Mouse (Mus musculus) c-Kit-negative CD71-positive TER-119-positive erythroid progenitor cells, embryonic 14.5 days (primary cell): Measurements from ENCODE around the gene Ltbp3.

Experiments
- DNase-seq: peaks from one replicate; pipeline ENCODE4 v3.0.0-alpha.2; 2013; ENCODE audit warnings: low read depth, low spot score

The Ltbp3 gene

DNA sequence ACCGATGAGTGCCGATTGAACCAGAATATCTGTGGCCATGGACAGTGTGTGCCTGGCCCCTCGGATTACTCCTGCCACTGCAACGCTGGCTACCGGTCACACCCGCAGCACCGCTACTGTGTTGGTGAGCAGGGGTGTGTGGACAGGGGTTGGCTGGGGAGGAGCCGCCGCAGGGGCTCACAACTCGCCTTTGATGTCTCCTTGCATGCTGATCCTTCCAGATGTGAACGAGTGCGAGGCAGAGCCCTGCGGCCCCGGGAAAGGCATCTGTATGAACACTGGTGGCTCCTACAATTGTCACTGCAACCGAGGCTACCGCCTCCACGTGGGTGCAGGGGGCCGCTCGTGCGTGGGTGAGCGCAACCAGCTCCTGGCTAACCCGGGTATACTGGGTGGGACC lies 10.2 kb downstream of the Ltbp3 start:
- no peak for DNase-seq

DNA sequence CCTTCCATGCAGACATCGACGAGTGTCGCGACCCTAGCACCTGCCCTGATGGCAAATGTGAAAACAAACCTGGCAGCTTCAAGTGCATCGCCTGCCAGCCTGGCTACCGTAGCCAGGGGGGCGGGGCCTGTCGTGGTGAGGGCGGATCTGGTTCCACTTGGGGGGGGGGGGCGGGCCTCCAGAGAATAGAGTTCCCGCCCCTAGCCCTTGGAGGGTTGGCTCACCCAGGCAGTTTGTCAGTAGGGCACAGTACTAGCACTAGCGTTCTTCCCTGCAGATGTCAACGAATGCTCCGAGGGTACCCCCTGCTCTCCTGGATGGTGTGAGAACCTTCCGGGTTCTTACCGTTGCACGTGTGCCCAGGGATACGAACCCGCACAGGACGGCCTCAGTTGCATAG lies 11.0 kb downstream of the Ltbp3 start:
- DNase-seq: no peak

DNA sequence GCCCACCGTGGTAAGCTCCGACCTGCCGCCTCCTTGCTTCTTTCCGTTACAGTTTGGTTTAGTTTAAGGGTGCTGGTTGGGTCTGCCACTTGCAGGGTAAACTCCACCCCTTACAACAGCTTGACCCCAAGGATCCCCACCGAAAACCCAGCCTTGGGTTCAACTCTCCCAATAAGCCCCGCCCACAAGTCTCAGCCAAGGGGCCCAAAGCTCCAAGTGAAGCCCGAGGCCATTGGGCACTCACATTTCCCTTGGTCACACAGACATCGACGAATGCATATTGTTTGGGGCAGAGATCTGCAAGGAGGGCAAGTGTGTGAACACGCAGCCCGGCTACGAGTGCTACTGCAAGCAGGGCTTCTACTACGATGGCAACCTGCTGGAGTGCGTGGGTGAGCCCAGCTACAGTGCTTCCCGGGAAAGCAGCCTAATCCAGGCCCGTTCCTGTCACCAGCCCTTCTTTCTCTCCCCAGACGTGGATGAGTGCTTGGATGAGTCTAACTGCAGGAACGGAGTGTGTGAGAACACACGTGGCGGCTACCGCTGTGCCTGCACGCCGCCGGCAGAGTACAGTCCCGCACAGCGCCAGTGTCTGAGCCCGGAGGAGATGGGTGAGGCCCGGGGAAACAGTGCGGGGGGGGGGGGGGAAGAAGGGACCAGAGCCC lies 15.7 kb downstream of the Ltbp3 start:
- no peak for DNase-seq

DNA sequence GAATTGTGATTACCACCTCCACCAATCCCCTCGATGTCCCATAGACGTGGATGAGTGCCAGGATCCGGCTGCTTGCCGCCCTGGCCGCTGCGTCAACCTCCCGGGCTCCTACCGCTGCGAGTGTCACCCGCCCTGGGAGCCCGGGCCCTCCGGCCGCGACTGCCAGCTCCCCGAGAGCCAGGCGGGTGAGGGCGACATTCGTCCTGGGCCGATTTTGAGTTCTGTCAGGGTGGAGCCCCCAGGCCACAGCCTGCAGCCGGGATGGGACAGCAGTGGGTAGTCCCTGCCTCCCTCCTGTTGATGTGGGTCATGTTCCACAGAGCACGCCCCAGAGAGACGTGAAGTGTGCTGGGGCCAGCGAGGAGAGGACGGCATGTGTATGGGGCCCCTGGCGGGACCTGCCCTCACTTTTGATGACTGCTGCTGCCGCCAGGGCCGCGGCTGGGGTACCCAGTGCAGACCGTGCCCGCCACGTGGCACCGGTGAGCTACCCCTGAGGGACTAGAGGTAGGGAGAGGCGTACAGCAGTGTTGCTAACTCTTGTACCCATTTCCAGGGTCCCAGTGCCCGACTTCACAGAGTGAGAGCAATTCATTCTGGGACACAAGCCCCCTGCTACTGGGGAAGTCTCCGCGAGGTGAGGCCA lies 16.4 kb downstream of the Ltbp3 start:
- no peak for DNase-seq

DNA sequence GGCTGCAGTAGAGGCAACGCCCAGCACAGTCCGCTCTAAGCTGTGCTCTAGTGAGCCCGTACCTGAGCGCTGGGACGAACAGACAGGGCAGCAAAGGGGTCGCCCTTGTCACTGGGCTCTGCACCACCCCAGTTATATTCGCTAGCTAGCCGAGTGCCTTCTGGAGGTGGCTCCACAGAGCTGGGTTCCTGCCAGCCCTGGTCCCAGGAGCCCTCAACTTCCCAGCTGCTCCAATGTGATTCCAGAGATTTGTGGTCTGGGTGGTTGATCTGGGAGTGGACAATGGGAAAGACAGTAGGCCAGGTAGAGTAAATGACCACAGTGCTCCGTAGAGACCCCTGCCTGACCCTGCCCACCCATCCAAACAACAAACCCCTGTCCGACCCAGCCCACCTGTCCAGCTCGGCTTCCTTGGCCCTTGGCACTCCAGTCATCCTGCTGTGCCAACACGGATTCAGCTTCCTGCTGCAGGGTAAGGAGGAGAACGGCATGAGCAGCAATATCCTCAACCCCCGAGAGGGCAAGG lies 18.2 kb downstream of the Ltbp3 start:
- DNase-seq: no peak

DNA sequence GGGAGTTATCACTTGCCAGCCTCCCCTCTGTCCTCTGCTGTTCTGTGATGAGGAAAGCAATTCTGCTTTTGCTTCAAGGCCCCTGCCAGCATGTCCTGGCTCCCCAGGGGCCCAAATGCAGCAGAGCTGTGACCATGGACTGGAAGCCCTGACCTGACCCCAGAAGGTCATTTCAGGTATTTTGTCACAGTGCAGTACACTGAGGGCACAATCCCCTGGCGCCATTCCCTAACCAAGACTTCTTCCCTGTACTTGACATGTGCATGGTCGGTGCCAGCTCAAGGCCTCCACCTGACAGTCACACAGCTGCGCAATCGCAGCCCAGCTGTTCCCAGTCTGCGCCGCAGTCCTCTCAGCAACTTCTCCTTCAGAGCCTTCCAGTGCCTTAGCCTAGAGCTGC lies 22.5 kb downstream of the Ltbp3 start:
- no peak for DNase-seq

DNA sequence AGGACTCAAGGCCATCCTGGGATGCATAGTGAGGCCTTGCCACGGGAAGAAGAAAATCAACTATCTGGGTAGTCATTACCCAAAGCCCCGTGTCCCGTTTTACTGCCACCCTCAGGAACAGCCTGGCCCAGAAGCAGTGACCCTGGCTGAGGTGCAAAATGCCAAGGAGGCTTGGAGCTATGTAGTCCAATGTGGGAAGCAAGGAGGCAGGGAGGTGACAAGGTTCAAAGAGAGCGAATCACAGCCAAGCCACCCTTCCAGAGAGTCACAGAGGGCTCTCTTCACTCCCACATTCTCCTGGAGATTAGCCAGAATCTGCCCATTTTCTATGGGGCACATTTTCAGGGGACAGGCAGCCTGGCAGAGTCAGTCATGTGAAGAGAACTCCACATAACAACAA lies 26.6 kb downstream of the Ltbp3 start:
- DNase-seq: no peak

DNA sequence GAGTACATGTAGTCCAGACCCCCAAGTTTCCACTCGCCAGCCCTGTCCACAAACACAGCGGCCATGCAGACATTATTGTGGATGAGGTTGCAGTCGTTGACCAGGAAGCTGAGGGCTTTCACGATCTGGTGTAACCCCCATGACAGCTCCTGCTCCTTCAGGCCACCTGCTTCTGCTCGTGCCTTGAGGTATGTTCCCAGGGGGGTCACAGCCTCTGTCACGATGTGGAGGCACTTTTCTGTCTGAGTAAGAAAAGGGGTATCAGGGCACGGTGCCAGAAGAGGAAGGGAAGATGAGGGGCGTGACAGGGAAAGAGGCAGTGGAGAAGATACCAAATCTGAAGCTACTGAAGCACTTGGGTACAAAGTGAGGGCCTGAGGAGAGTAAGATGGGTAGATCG lies 29.6 kb downstream of the Ltbp3 start:
- no peak for DNase-seq

DNA sequence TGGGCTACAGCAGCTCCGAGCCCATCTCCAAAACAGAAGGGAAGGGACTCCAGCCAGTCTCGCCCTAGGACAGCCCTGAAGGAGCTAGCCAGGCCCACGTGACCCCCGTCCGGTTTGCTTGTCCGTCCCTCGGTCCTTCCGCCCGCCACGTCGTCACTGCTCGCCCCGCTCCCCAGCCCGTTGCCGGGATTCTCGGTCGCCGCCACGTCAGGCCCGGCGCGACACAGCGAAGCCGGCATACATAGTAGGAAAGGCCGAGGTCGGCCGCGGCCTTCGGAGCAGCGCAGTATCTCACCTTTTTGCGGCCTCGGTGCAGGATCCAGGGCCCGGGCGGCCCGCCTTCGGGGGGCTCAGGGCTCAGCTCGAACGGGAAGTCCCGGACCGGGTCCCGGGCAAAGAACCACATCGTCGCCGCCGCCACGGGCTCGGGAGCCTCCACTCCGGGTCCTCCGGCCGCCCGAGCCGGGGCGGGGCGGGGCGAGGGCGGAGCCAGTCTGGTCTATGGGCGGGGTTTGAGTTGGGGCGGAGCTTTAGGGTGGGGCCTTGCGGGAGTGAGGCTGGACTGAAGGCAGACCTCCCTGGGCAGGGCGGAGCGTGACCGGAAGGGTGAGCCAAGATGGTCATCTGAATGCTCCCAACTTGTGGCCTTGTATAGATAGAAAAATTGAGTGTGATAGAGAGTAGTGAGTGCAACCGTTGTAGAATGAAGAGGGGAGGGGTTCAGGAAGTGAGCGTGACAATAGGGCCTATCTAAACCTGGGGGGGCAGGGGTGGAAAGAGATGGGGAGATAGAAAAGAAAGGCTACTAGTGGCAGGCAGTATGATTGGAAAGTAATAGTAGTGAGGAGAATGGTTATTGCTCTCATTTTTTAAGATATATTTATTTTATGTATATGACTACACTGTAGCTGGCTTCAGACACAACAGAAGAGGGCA lies 30.5 kb downstream of the Ltbp3 start, which contains the start of gene Scyl1:
Scyl1 (minus strand) TSS at position 495 of the 936 bp plus-strand sequence.
- peak; percentile 82 for DNase-seq

DNA sequence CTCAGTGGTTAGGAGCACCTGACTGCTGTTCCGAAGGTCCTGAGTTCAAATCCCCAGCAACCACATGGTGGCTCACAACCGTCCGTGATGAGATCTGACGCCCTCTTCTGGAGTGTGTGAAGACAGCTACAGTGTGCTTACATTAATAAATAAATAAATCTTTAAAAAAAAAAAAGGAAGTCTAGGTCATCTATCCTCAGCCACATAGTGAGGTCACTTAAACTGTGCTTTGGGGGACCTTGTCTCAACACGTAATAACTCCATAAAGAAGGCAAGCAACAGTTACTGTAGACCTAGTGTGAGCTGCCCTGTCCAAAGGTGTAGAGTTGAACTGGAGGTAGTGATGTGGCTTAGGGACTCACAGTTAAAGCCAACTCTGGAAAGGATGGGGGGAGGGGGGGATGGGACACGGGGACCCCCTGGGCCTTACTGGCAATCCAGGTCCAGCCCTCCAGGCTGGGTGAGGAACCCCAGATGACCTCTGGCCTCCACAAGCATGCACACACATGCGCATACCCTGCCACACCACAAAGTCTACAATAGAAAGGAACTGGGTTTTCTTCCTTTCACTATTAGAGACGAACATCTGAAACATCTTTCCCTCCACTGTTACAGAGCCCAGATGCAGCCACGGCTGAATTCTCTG lies 36.8 kb downstream of the Ltbp3 start:
- no peak for DNase-seq

DNA sequence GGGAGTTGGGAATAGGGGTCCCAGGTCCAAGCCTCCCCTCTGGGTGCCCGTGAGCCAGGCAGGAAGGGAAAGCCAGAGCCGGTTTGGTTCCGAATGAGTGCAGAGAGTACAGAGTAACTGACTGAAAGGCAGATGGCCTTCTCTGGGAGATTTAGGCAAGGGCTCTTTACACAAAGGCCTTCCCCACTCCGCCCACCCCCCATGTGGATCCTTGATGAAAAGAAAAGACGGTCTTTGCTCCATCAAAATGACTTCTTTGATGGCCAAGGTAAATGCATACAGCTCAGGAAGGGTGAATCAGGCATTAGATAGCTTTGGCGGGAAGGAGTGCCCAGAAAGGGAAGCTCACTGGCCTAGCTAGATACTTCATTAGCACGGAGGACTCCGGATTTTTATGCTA lies 37.6 kb downstream of the Ltbp3 start:
- no peak for DNase-seq

DNA sequence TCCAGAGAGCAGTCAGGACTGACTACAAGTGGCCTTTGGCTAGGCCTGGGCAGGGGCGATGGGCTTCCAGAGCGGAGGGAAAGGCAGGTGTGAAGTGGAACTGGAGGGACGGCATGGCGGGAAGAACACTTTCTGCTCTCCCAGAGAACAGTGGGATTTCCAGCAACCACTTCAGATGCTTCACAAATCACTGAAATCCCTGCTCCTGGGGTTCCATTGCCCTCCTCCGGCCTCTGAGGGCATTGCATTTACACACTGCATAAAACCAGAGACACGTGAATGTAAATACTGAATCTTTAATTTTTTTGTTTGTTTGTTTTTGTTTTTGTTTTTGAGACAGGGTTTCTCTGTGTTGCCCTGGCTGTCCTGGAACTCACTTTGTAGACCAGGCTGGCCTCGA lies 39.5 kb downstream of the Ltbp3 start:
- DNase-seq: no peak

DNA sequence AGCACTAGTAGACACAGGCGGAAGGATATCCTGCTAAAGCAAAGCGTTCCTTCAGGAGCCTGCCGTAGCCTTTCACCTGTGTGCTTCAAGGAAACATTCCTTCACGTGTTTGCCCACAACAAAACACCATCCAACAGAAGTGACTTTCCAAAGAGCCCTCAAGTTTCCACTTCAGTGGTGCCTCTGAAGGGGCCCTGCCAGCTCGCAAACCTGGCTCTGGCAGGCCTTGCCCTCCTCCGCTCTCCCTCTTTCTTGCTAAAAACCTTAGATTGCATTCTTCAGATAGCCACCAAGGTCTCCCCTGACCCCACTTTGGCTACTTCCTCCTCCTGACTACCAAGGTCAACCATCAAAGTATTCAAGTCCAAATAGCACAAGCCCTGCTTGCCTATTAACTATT lies 40.8 kb downstream of the Ltbp3 start:
- DNase-seq: no peak

DNA sequence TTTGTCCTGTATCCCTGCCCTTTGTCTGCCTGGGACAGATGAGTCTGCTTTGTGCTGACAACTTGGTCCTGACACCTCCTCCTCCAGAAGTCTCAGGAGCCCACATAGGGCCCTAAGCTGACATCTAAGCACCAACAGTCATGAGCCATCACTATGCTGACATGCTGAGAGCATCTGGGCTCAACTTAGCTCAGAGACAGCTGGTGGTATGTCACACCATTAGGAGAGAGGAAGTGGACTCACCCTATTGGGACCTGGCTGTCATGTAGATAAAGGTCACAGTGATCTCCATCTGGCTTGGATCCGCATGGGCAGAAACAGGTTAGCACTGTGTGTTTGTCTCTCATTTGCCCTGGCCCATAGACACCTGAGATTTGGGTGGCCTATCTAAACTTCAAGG lies 41.4 kb downstream of the Ltbp3 start:
- no peak for DNase-seq

DNA sequence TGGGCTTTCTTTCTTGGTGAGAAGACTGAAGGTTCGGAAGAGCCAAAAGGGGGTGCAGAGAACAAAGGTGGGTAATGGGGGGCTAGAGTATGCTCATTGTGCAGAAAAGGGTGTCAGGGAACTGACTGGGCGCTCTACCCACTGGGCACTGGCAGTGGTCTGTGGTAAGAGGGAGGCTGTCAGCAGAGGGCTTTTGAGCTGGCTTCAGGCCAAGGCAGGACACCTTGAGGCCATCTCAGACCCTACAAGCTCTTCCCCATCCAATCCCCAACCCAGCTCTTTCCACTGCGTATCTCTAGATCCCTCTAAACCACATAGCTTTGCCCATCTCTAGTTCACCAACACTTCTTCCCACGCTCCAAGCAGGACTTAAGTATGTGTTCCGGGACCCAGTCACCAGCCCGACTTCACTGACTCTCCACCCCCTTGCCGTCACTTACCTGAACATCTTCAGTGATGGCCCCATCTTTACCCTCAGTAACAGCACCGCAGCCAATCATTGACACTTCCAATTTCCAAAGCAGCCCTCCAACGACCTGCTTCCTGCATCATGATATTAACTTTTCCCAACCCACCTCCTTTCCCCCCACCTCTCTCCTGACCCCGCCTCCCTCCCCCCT lies 44.4 kb downstream of the Ltbp3 start:
- no peak for DNase-seq

DNA sequence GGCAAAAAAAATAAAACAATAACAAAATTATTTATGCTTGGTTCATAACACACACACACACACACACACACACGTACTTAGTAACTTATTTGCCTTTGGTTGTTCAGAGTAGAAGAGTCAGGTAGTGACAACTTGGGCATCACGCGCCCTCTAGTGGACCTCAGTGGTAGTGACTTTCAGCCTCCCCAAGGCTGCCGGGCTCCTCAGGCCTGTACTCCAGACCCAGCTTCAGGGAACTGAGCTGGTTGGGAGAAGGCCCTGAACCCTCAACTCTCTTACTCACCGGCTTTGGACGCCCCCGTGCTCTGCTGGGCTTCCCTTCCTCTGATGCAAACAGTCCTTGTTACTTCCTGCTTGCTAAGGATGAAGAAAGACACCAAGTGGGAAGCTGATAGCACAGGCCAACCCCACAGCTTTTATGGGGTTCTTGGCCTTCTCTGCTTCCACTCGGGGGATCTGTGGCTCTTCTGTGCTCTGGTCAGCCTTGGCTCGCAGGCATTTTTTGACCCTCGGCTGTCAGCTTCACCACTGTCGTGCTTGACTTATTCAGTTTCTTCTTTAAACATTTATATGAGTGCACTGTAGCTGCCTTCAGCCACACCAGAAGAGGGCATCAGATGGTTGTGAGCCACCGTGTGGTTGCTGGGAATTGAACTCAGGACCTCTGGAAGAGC lies 45.9 kb downstream of the Ltbp3 start:
- DNase-seq: peak; percentile 85

DNA sequence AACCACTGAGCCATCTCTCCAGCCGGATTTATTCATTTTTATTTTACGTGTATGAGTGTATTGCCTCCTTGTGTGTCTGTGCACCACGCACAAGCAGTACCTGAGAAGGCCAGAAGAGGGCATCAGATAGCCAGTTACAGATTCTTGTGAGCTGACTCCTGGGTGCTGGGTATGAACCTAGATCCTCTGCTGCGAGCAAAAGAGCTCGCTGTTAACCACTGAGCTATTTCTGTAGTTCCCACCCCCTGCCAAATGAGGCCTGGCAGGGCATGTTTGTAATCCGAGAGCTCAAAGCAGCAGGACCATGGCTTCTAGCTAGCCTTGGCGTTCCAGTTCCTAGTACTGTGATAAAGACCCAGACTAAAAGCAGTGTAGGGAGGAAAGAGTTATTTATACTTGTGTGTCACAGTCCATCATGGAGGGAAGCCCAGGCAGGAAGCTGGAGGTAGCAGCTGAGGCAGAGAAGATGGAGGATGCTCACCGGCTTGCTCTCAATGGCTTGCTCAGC lies 46.5 kb downstream of the Ltbp3 start:
- peak; percentile 82 for DNase-seq

DNA sequence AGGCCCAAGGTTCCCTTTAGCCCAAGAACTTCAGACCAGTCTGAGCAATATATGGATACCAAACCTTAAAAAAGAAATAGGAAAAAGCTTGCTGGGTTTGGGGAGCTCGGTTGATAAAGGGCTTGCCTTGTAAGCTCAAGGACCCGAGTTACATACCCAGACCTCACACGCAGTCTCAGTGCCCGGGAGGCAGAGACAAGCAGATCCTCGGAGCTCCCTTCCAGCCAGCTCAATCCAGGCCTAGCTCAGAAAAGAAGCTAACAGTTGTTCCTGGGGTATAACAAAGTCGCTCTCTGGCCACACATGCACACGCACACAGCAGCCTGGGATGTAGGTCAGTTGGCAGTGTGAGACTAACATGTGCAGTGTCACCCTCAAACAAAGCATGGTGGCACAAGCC lies 47.2 kb downstream of the Ltbp3 start:
- no peak for DNase-seq

DNA sequence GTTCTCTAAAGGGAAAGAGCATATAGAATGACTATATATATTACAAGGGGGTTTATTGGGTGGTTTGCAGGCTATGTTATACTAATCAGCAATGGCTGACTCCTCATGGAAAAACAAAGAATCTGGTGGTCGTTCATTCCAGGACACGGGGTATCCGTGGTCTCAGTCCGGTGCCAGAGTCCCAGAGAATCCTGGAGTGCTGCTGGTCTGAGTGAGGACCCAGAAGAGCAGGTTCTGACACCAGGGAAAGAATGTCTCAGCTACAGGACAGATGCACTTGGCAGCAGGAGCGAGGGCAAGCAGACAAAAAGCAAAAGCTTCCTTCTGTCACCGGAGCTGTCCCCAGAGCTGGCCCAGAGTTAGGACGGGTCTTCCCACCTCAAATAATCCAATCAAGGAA lies 47.9 kb downstream of the Ltbp3 start:
- DNase-seq: no peak

DNA sequence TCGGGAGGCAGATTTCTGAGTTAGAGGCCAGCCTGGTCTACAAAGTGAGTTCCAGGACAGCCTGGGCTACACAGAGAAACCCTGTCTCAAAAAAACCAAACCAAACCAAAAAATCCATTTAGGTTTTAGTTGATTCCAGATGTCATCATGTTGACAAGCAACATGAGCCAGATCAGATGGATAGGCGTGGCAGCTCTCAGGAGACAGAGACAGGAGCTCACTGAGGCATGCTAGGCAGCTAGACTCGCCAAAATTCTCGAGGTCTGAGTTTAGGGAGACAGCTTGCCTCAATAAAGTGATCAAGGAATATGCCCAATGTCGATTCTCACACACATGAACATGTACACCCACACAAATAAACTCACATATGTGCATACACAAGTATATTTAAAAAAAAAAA lies 48.4 kb downstream of the Ltbp3 start:
- no peak for DNase-seq

DNA sequence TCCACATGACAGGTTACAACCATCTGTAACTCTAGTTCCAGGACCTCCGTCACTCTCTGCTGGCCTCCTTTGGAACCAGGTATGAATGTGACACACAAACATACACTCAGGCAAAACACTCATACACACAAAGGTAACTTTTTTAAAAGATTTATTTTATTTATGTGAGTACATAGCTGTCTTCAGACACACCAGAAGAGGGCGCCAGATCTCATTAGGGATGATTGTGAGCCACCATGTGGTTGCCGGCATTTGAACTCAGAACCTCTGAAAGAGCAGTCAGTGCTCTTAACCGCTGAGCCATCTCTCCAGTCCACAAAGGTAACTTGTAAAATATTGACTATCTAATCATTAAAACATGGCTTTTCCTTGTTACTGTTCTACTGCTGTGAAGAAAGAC lies 50.6 kb downstream of the Ltbp3 start:
- no peak for DNase-seq
